Mouse (Mus musculus): Measurements from ENCODE around the gene Mrpl12.
A peak's percentile ranks its signal among the peaks of the same experiment; 100 is the strongest.

The Mrpl12 gene

DNA sequence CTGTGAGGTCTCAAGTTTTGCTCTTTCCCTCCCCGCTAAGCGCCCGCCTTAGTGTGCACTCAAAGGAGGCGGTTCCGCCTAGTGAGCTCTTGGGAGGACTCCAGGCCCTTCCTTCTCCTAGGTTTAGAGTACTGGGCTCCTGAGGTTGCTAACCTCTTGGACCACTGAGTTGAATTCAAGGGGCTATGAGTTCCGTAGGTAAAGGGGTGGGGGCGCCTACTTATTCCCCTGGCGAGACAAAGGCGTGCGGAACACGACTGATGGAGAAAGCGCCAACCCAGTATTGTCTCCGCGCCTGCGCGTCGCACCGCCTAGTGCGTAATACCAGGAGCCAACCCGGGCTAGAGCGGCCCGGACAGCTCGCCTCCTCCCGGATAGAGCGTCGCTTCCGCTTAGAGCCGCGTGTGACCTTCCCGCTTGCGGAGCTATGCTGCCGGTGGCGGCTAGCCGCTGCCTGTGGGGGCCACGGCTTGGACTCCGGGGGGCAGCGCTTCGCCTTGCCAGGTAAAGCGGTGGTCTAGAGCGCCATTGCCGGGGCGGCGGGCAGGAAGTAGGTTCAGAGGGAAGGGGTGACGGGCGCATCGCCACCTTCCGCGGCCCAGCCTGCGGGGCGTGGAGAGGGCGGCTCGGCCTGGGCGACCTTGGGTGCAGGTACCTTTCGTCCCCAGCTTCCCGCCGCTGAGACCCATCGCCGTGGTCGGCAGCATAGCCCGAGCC is at the start of gene Mrpl12:
TSS of gene Mrpl12 (plus strand) at position 349 of the 717 bp plus-strand sequence.
- peak; percentile 84 to 86 for DNase-seq (ENCODE audit: low spot score in 2 of 2)

DNA sequence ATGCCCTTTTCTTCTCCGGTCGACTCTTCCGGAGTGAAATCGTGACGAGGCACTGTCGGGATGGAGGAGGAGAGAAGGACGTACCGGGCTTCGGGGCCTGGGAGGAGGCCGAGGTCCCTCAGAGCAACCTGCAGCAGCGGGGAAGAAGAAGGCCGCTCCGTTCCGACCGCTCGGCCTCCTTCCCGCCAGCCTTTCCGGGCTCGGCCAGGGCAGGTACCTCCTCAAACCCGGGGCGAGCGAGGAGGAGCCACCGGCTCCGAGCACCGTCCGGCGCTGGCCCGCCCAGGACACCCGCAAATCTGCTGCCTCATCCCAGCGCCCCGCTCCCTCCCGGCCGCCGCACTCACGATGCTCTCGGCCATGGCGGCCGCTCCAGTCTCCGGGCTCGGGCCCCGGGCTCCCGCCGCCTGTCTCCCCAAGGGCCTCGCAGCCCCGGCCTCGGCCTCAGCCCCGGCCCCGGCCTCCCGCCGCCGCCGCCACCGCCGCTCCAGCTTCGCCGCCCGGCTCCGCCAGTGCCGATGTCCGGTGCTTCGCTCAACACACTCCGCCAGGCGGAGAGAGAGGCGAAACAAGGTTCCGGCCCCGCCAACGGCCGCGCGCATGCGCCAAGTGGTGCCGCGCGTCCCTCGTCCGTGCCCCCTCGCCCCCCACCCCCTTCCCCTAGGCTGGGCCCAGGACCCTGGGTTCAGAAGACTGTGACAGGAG is 47.1 kb upstream of the Mrpl12 start, which contains the start of gene Nploc4:
TSS of gene Nploc4 (minus strand) at position 557 of the 705 bp plus-strand sequence.
- DNase-seq (ENCODE audit: low spot score in 2 of 2), result peak; percentile 89 to 90

DNA sequence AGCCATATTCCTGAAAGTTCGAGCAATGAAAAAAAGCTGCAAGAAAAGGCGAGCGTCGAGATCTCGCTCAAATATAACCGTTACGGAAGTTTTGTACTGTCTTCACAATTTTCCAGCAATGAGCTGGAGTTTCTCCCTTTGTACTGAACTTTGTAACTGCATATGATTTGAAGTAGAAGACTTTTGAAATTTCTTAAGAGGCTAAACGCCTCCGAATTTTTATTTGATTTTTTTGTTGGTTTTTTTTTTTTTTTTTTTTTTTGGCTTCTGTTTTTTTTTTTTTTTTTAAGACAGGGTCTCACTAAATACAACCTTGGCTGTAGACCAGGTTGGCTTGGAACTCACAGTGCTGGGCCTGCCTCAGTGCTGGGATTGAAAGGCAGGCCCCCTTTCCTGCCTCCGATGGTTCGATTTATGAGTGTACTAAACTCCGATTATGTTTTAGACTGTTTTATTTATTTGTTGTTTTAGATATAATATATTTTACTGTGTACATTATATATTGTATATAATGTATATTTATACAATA is 46.5 kb upstream of the Mrpl12 start:
- DNase-seq (ENCODE audit: low spot score in 2 of 2), result no peak

DNA sequence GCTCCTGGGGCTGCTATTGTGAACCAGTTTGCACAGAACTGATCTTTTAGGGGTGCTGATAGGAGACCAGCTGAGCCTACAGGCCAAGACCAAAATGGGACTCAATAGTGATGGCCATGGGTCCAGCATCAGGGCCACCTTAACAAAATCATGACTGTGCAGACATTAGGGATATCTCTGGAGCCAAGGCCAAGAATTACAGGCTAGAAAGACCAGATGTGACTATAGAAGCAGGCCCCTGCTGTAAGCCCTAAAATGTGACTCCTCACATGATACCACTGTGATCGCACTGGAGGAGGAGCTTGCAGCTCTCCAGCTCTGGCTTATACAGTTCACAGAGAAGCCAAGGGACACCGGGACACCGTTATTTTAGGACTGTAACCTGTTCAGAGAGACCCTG is 42.1 kb upstream of the Mrpl12 start, which contains the start of gene Tspan10:
TSS of gene Tspan10 (plus strand) at position 301 of the 400 bp plus-strand sequence.
- DNase-seq (ENCODE audit: low spot score in 2 of 2), result no peak

DNA sequence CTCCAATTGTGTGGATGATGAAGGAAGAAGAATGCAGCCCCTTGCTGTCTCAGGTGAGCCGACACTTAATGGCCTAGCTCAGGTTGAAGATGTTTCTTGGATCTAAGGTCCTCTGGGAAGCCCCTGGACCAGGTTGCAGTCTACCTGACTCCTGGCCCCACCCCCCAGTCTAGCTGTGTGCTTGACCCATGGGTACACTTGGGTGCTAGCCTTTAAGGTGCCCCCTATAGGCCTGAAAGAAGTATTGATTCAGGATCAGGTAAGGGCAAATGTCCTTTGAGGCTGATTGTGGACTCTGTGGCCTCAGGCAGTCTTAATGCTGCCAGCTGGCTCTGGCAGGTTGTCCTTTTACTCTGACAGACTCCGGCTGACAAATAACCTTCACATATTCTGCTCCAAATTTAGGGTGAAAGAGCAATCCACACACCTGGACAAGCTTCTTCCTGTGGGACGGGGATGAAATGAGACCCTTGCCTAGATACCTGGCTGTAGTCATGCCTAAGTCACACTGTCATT is 41.6 kb upstream of the Mrpl12 start:
- no peak for DNase-seq (ENCODE audit: low spot score in 2 of 2)

DNA sequence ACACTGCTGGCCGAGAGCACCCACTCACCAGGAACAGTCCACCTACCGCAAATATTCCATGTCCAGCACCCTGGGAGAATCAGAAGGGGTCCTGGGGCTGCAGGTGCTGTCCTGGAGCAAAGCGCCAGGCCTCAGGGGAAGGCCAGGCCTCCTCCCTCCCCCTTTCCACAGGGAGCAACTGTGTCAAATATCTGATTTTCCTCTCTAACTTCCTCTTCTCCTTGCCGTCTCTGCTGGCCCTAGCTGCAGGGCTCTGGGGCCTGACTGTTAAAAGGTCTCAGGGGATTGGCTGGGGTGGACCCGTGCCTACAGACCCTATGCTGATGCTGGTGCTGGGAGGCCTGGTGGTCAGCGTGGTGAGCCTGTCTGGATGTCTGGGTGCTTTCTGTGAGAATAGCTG is 40.3 kb upstream of the Mrpl12 start:
- no peak for DNase-seq (ENCODE audit: low spot score in 2 of 2)

DNA sequence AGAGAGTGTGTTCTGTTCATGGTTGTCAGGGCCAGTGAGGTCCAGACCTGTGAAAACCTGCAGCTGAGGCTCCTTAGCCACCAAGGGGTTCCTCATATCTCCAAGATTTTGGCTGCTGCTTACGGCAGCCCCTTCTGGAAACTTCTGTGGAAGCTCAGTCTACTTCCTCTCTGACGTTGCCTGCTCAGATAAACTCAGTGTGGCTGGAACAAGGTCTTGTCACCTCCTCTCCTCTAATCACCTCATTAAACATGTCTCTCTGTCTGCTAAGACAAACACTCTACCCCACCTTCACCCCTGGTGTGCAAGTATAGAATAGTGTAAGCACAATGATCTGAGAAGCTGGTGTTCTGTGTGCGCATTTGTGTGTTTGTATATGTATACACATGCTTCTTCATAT is 38.9 kb upstream of the Mrpl12 start:
- no peak for DNase-seq (ENCODE audit: low spot score in 2 of 2)

DNA sequence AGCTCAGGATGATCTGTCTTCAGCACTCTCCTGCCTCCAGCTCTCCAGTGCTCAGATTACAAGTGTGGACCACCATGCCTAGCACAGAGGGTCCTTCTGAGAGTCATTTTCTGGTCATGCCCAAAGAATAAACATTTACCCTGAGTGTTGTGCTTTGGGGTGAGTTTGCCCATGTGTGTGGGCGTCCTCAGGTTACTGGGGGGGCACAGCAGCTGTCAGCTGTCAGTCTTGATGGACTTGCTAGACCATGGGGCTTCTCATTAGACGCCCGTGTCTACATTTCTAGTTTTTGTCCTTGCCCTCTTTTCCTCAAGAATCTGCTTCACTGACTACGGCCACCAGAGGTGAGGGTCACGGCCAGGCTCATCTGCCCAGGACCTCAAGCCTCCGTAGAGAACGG is 37.2 kb upstream of the Mrpl12 start:
- no peak for DNase-seq (ENCODE audit: low spot score in 2 of 2)

DNA sequence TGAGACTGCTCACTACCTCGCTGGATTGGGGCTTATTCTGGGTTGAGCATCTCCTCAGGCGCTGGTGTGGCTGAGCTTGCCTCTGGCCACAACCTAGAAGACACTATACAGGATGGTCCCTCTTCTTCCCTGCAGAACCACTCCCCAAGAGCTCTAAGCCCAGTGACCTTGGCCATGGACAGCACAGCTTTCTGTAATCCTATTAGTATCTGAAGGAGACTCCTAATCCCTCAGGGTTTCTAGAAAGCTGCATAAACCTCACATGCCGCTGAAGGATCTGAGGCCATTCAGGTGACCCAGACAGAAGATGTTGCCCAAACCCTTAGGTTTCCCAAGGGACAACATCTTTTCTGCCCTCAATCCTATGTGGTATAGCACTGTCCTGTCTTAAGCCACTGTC is 32.2 kb upstream of the Mrpl12 start:
- no peak for DNase-seq (ENCODE audit: low spot score in 2 of 2)

DNA sequence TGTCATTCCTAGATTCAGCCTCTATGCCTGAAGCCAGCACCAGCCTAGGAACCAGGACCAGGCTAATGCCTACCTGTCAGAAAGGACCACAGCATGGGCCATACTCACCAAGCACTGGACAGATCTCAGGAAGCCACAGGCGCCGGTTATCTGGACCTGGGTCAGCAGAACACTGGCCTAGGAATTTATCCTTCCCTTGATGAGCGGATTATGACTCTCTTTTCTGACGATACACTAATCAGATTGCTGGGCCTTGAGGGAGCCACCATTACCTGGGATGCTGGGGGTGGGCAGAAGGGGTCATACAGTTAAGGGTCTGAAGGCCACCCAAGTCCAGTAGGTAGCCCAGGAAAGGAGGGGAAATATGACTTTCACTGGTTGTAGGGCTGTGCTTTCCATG is 31.1 kb upstream of the Mrpl12 start, which contains the start of gene Pde6g:
TSS of gene Pde6g (minus strand) at position 195 of the 400 bp plus-strand sequence.
- DNase-seq (ENCODE audit: low spot score in 2 of 2), result no peak

DNA sequence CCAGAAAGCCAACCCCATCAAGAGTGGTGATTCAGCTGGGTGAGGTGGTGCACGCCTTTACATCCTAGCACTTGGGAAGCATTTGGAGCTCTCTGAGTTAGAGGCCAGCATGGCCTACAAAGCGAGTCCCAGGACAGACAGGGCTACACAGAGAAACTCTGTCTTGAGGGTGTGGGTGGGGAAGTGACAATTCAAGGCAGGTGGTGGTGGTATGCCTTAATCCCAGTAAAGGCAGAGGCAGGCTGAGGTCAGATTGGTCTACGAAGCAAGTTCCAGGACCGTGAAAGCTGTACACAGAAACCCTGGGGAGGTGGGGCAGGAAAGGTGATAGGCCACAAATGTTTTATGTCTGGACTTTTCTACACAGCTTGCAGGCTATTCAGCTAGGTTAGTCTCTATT is 29.4 kb upstream of the Mrpl12 start:
- no peak for DNase-seq (ENCODE audit: low spot score in 2 of 2)

DNA sequence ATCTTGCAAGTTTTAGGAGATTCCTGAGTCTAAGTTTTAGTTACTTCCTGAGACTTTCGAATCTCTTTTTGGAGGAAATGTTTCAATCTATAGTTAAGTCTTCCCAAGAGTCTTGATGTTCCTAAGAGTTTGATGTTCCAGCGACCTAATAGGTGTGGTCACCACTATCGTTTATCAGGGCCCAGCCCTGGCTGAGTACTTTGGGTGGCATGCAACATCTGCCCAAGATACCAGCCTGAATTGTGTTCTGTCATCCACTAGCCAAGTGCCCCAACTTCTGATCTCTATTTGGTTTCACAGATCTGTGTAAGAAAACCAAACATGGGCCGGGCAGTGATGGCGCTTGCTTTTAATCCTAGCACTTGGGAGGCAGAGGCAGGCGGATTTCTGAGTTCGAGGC is 29.0 kb upstream of the Mrpl12 start:
- DNase-seq (ENCODE audit: low spot score in 2 of 2), result no peak

DNA sequence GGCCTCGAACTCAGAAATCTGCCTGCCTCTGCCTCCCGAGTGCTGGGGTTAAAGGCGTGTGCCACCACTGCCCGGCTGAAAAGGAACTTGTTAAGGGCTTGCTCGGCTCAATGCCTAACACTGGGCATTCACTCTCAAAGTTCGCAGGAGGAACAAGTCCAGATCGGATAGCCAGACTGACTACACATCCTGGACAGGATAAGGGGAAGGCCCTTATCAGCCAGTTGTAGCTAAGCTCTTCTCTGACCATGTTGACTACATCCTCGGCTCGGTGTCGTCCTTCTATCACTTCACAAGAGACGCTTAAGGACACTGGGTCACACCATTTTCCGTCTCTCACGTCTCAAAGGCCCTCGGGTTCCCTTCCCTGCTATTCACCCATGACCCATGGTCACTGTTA is 27.0 kb upstream of the Mrpl12 start:
- DNase-seq (ENCODE audit: low spot score in 2 of 2), result no peak

DNA sequence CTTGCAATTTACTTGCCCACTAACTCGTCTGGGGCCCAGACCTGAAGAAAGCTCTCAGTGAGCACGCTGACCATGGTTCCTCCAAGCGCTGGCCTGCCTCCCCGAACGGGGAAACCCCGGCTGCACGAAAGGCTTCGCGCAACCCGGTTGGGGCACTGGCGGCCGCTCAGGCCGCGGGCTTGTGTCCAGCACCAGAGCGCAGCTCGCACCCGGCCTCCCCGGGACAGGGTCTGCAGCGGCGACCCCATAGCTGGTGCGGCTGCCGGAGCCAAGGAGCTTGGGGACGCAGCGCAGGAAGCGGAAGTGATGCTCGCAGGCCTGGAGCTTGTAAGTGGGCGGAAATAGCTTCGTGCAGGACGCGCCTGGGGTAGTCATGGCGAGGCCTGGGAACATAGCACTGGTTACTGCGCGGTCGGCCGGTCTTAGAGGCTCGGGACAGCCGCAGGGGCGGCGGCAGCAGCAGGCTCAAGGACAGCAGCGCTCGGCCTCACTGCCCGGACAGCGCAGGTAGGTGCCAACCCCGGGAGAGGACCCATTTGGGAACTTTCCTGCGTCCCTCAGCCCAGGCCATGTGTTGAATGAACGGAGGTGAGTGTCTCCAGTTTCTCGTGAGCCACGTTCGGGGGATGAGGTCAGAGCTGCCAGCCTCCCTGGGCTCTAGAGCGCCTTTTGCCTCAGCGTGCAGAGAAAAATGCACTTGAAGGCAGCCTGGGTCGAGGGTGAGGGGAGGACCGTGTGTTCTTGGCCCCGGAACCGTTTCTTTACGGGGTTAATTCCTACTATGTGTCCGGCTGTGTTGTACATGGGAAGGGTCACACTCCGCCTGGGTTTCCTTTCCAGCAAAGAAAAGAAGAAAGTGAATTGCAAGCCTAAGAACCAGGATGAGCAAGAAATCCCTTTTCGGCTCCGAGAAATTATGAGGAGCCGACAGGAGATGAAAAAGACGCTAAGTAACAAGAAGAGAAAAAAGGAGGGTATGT is 26.4 kb upstream of the Mrpl12 start, which contains the start of the genes Oxld1 and Ccdc137:
TSS of gene Oxld1 (minus strand) at position 297 of the 980 bp plus-strand sequence.
TSS of gene Ccdc137 (plus strand) at position 344 of the 980 bp plus-strand sequence.
- DNase-seq (ENCODE audit: low spot score in 2 of 2), result peak; percentile 70 to 71

DNA sequence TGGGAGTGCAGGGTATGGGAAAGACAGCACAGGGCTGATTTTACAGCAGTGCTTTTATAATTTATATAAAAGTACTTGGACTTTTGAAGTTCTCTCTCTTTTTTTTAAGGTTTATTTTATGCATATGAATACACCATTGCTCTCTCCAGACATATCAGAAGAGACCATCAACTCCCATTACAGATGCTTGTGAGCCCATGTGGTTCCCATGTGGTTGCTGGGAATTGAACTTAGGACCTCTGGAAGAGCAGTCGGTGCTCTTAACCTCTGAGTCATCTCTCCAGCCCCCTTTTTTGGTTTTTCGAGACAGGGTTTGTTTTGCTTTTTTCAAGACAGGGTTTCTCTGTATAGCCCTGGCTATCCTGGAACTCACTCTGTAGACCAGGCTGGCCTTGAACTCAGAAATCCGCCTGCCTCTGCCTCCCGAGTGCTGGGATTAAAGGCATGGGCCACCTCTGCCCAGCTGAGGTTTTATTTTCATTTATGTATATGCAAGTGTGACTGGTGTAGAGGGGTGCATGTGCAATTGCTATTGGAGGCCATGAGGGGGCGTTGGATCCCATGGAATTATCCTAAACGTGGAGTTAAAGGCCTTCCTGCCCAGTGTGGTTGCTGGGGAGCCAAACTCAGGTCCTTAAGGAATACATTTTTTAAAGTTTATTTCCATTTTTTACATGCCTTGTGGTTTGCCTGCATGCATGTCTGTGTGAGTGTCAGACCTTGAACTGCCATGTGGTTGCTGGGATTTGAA is 25.4 kb upstream of the Mrpl12 start:
- no peak for DNase-seq (ENCODE audit: low spot score in 2 of 2)

DNA sequence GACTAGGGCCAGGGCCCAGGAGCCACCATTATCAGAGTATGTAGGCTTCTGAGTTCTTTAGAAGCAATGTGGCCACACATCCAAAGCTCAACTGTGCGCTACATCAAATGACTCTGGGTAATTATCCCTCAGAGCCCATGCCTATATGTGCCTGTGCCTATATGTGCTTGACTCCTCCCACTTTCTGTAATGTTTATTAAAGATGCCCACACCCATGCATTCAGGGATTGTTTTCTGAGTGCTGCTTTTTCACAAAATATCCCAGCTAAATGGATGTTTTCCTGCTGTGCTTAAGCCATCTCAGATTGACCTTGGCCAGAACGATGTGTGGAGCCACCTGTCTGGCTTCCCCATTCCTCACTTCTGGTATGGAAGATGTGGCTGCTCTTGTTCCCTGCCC is 20.9 kb upstream of the Mrpl12 start:
- no peak for DNase-seq (ENCODE audit: low spot score in 2 of 2)

DNA sequence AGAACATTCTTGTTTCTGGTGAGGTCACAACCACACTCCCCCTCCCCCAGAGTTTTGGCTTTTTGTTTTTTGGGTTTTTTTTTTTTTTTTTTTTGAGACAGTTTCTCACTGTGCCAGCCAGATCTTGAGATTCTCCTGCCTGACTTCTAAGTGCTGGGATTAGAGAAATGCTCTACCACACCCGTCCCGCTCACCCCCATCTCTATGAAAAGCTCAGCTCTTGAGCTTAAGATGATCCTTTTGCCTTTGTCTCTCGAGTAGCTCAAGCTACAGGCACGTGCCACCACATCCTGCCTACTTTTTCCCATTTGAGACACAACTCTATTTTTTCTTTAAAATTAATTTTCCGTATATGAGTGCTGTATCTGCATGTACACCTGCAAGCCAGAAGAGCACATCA is 20.0 kb upstream of the Mrpl12 start:
- DNase-seq (ENCODE audit: low spot score in 2 of 2), result no peak

DNA sequence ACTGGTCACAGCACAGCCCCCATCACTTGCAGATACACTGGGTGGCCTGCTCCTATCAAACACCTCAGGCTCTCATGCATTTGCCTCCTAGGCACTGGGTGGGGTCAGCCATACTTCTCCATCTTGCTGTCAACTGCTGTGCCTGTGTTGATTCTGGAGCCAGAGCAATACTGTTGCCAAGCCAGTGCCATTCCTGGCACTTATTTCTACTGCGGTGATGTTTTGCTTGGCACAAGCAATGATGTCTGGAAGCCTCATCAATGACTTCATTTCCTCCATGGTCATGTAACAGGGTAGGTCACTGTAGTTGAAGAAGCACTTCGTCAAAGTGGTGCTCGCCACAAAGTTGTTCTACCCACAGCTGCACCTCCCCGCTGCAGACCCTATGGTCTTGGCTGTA is 18.9 kb upstream of the Mrpl12 start:
- DNase-seq (ENCODE audit: low spot score in 2 of 2), result no peak

DNA sequence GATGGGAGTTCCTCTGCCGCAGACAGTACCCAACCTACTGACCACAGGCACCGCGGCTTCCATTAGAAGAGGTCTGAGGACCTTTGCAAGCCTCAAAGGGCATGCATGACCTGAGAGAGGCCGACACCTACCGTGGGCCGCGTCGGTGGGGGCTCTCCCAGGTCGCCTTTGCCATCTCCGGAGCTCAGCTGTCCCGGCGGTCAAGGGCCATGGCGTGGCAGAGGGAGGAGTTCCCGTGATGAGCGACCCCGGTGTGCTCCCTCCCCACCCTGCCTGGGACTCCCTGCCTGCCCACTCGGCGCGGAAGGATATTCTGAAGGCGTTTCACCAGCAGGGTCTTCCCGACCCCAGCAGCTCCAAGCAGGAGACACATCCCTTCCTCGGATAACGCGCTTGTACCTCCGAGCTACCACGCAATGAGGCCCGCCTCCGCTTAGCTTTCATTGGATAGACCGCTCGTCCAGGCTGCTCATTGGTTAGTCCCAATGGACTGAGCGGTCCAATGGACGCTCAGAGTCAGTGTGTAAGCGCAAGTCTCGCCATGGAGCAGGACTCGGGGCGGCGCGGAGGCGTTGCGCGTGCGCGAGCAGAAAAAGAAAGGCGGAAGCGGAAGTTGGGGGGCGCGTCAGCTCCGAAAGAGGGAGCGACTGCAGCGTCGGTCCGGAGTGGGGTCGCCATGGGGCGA is 17.2 kb upstream of the Mrpl12 start, which contains the start of gene Arl16:
TSS of gene Arl16 (minus strand) at position 557 of the 685 bp plus-strand sequence.
- peak; percentile 91 to 94 for DNase-seq (ENCODE audit: low spot score in 2 of 2)

DNA sequence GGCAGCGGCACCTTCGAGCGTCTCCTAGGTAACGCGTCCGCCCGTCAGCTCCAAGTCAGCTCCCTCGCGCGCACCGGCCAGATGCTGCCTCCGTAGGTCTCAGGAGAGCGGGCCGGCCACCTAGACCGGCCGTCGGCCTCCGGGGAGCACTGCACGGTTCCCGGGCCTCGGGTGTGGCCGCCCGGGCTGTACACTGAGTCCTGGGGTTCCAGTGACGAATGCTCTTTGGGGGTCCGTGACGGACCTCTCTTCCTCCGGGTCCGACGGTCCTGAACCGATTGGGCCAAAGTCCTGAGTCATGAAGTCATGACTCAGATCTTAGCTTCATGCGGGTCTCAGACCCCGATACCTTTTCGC is 16.7 kb upstream of the Mrpl12 start:
- no peak for DNase-seq (ENCODE audit: low spot score in 2 of 2)

All from urinary bladder, postnatal 4 days (tissue).